Mouse (Mus musculus): Measurements from ENCODE around the gene Limch1.

DNA sequence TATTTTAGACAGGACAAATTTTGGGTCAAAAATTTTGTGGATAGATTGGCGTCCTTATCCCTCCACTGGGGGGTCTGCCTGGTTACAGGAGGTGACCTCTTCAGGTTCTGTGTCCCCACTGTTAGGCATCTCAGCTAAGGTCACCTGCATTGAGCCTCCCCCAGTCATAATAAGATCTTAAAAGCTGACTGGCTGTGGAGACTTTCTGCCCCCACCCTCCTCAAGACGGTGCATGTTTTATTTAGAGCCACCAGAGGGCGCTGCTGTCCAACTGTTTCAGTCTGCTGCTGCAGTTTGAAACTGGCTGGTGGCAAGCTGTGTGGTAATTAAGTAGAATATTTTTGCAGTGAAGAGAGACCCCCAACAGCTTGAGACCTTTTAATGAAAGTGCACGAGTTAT is 302.4 kb downstream of the Limch1 start:
- TF ChIP-seq CTCF (conservative IDR thresholded peaks at IDR 0.05; ENCODE audit: low read length) (peak; percentile 66), POU5F1 (IDR thresholded peaks at IDR 0.05; ENCODE audit: borderline replicate concordance, low read length) (no peak)
